In the genomic region with DNA sequence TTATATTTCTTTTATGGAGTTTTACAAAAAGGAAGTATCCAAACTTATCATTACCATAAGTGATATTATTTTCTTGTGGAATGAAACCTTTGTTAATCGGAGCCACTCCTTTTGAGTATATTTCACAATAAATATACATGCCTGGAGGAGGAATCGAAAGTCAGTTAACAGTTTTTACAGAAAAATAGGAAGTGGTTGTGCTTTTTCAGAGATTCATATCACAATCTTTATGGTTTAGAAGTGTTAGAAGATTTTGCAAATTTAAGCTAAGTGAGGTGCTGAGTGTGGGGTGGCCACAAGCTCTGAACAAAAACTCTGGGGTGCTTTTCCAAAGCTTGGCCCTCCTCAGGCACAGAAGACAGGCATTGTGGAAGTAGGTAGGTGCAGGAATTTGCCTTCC, we compare ENCODE assay signal across 30 mouse cellular contexts. TPM values are rescaled to one million over a fixed set of nuclear protein-coding genes. Genes with fewer than 3 reads are reported as not detected.
DNase-seq lines count a peak whose midpoint lies in the region; ATAC-seq and TF ChIP-seq lines count a peak whose summit lies in the region.
"Had no signal": no experiment of that assay in that cellular context is flagged by ENCODE, and none has a peak within 500 bp of the region (broad histone marks: within the 10 kb centered on the region; RNA-seq: fewer than 3 reads in every experiment).

No protein-coding gene starts in this region.

- H3K4me3 ChIP-seq in lung, postnatal 0 days (ENCODE audit: low read depth, low read length), result no peak overlapping the region
- H3K4me3 ChIP-seq in embryonic facial prominence, embryonic 10.5 days, result no peak overlapping the region
- no peak overlapping the region for H3K4me3 ChIP-seq in left cerebral cortex, adult 2 months
- H3K4me3 ChIP-seq: embryonic facial prominence, embryonic 15.5 days; limb, embryonic 12.5 days; liver, embryonic 15.5 days; midbrain, embryonic 12.5 days; neural tube, embryonic 15.5 days had no signal

- no peaks in the 10 kb centered on the region for H3K9me3 ChIP-seq in lung, postnatal 0 days (ENCODE audit: low read length)
- no peaks in the 10 kb centered on the region for H3K9me3 ChIP-seq in embryonic facial prominence, embryonic 10.5 days
- H3K9me3 ChIP-seq: embryonic facial prominence, embryonic 15.5 days; limb, embryonic 12.5 days; liver, embryonic 15.5 days; midbrain, embryonic 12.5 days; neural tube, embryonic 15.5 days had no signal

- H3K4me2 ChIP-seq in lung, postnatal 0 days (replicated peaks; ENCODE audit: low read depth, low read length), result no peak overlapping the region
- H3K4me2 ChIP-seq: embryonic facial prominence, embryonic 15.5 days; heart, embryonic 11.5 days; hindbrain, embryonic 14.5 days; limb, embryonic 12.5 days; liver, embryonic 15.5 days; midbrain, embryonic 12.5 days; neural tube, embryonic 15.5 days had no signal

- no peak for TF ChIP-seq CTCF in lung, postnatal 0 days (IDR thresholded peaks at IDR 0.05)
- no peak for TF ChIP-seq CTCF in left cerebral cortex, adult 2 months (IDR thresholded peaks at IDR 0.05)

- WGBS in lung, postnatal 0 days, result 77% methylated on average over 2 of the region's 2 CpGs
- WGBS in embryonic facial prominence, embryonic 10.5 days, result 89% methylated on average over 2 of the region's 2 CpGs

- TF ChIP-seq EP300 in lung, postnatal 0 days (IDR thresholded peaks at IDR 0.05), result no peak

- H3K36me3 ChIP-seq in lung, postnatal 0 days (ENCODE audit: insufficient read depth, low read length), result no peaks in the 10 kb centered on the region
- H3K36me3 ChIP-seq in embryonic facial prominence, embryonic 10.5 days (replicated peaks), result no peaks in the 10 kb centered on the region
- H3K36me3 ChIP-seq: embryonic facial prominence, embryonic 15.5 days; limb, embryonic 12.5 days; liver, embryonic 15.5 days; midbrain, embryonic 12.5 days; neural tube, embryonic 15.5 days had no signal

- no peaks in the 10 kb centered on the region for H3K27me3 ChIP-seq in lung, postnatal 0 days (replicated peaks; ENCODE audit: insufficient read depth, low read length)
- no peaks in the 10 kb centered on the region for H3K27me3 ChIP-seq in embryonic facial prominence, embryonic 10.5 days (replicated peaks; ENCODE audit: low read depth, poor library complexity, severe bottlenecking)
- H3K27me3 ChIP-seq: embryonic facial prominence, embryonic 15.5 days; limb, embryonic 12.5 days; liver, embryonic 15.5 days; midbrain, embryonic 12.5 days; neural tube, embryonic 15.5 days had no signal

- no peaks in the 10 kb centered on the region for H3K4me1 ChIP-seq in lung, postnatal 0 days (ENCODE audit: insufficient read depth, low read depth, low read length)
- no peaks in the 10 kb centered on the region for H3K4me1 ChIP-seq in embryonic facial prominence, embryonic 10.5 days
- H3K4me1 ChIP-seq: embryonic facial prominence, embryonic 15.5 days; limb, embryonic 12.5 days; liver, embryonic 15.5 days; midbrain, embryonic 12.5 days; neural tube, embryonic 15.5 days had no signal

- no peak overlapping the region for H3K27ac ChIP-seq in lung, postnatal 0 days (ENCODE audit: low read length)
- no peak overlapping the region for H3K27ac ChIP-seq in embryonic facial prominence, embryonic 10.5 days (replicated peaks)
- H3K27ac ChIP-seq in left cerebral cortex, adult 2 months, result no peak overlapping the region
- H3K27ac ChIP-seq: embryonic facial prominence, embryonic 15.5 days; hindbrain, embryonic 14.5 days; limb, embryonic 12.5 days; liver, embryonic 15.5 days; midbrain, embryonic 12.5 days; neural tube, embryonic 15.5 days had no signal

- peak; percentile 7 for DNase-seq in lung, postnatal 0 days (ENCODE audit: low spot score)
- DNase-seq in lung, postnatal 36 days, result no peak
- DNase-seq in CD4-positive, CD25-positive, alpha-beta regulatory T cell, adult 2 months (ENCODE audit: low read depth, low spot score), result peak; percentile 55
- no peak for DNase-seq in right cerebral cortex, postnatal 10 days (ENCODE audit: low spot score in 2 of 2)
- no peak for DNase-seq in embryonic facial prominence, embryonic 10.5 days (ENCODE audit: low spot score)
- no peak for DNase-seq in left cerebral cortex, adult 2 months (ENCODE audit: extremely low spot score in 1 of 2, low spot score in 2 of 2)
- DNase-seq: adrenal gland, adult 2 months; cerebellum, adult 9-11 months; embryo, embryonic 11 days; heart, postnatal 10 days; kidney, postnatal 4 days; layer of hippocampus, adult 9-11 months; lung, postnatal 14 days; right cerebral cortex, postnatal 25 days had no signal

- no peak overlapping the region for H3K9ac ChIP-seq in lung, postnatal 0 days (replicated peaks; ENCODE audit: low read depth)
- H3K9ac ChIP-seq: embryonic facial prominence, embryonic 15.5 days; hindbrain, embryonic 14.5 days; limb, embryonic 12.5 days; liver, embryonic 15.5 days; midbrain, embryonic 12.5 days; neural tube, embryonic 15.5 days had no signal

- no peak for ATAC-seq in lung, postnatal 0 days
- ATAC-seq in granulocyte monocyte progenitor cell, adult 5-6 weeks (replicated peaks; ENCODE audit: poor library complexity, severe bottlenecking), result peak; percentile 81
- ATAC-seq in monocyte, adult 5-6 weeks (replicated peaks; ENCODE audit: insufficient number of reproducible peaks, low FRiP score, low TSS enrichment, poor library complexity, severe bottlenecking), result peak; percentile 76
- ATAC-seq: forebrain, embryonic 16.5 days; intestine, embryonic 16.5 days had no signal

- intact Hi-C loops in left cerebral cortex, adult 2 months (cut with DNase I), result no loop called here

RNA-seq across cellular contexts. Expression of a gene that starts 3.9 kb away (rescaled TPM):
- 1.7 and 2.4 TPM in 2 replicates for polyA plus RNA-seq in lung, postnatal 0 days (2015; fragmentation: Nextera tagmentation; extraction: Ambion mirVana)
- total RNA-seq in granulocyte monocyte progenitor cell, adult 5-6 weeks (2014; fragmentation: Nextera tagmentation), result 2.2 and 2.3 TPM in 2 replicates
- total RNA-seq in granulocyte monocyte progenitor cell, adult 5-6 weeks (2017), result 0.10 and 2.6 TPM in 2 replicates
- total RNA-seq in monocyte, adult 5-6 weeks (2017), result 78.1 to 289 TPM (median 80.3 TPM) in 3 replicates
- polyA plus RNA-seq in embryonic facial prominence, embryonic 10.5 days (2016; fragmentation: Nextera tagmentation; extraction: Ambion mirVana), result not detected in 2 replicates
- under 1 TPM in 1 of 2 experiments, not detected in 1; 0.20 TPM for total RNA-seq in left cerebral cortex, adult 2 months (2021)
- total RNA-seq: gastrocnemius, adult 18-20 months; left cerebral cortex, postnatal 10 days had no signal
- polyA plus RNA-seq: embryonic facial prominence, embryonic 15.5 days; forebrain, embryonic 16.5 days; heart, embryonic 11.5 days; hindbrain, embryonic 14.5 days; kidney, embryonic 14.5 days; limb, embryonic 12.5 days; midbrain, embryonic 12.5 days; neural tube, embryonic 15.5 days had no signal

RNA-seq across cellular contexts. Expression of a gene that starts 21.9 kb away (rescaled TPM):
- 10.8 and 12.6 TPM in 2 replicates for polyA plus RNA-seq in lung, postnatal 0 days (2015; fragmentation: Nextera tagmentation; extraction: Ambion mirVana)
- total RNA-seq in granulocyte monocyte progenitor cell, adult 5-6 weeks (2014; fragmentation: Nextera tagmentation), result 271 and 272 TPM in 2 replicates
- 201 and 211 TPM in 2 replicates for total RNA-seq in granulocyte monocyte progenitor cell, adult 5-6 weeks (2017)
- total RNA-seq in monocyte, adult 5-6 weeks (2017), result 292 to 487 TPM (median 394 TPM) in 3 replicates
- 1.2 and 1.7 TPM in 2 replicates for polyA plus RNA-seq in embryonic facial prominence, embryonic 10.5 days (2016; fragmentation: Nextera tagmentation; extraction: Ambion mirVana)
- 1 to 10 TPM; 1.4 to 2.3 TPM for total RNA-seq in left cerebral cortex, adult 2 months (2021)

RNA-seq across cellular contexts. Expression of a gene that starts 38.5 kb away (rescaled TPM):
- polyA plus RNA-seq in lung, postnatal 0 days (2015; fragmentation: Nextera tagmentation; extraction: Ambion mirVana), result 0.14 and 0.20 TPM in 2 replicates
- total RNA-seq in granulocyte monocyte progenitor cell, adult 5-6 weeks (2014; fragmentation: Nextera tagmentation), result 4.9 and 9.0 TPM in 2 replicates
- 1.4 and 2.0 TPM in 2 replicates for total RNA-seq in granulocyte monocyte progenitor cell, adult 5-6 weeks (2017)
- 50.1 to 131 TPM (median 127 TPM) in 3 replicates for total RNA-seq in monocyte, adult 5-6 weeks (2017)
- polyA plus RNA-seq in embryonic facial prominence, embryonic 10.5 days (2016; fragmentation: Nextera tagmentation; extraction: Ambion mirVana), result not detected in 2 replicates
- 1 to 10 TPM; 1.3 to 1.5 TPM for total RNA-seq in left cerebral cortex, adult 2 months (2021)
- total RNA-seq: adrenal gland, adult 2 months; gastrocnemius, adult 18-20 months had no signal
- polyA plus RNA-seq: adrenal gland, adult 2 months; forebrain, embryonic 16.5 days; heart, embryonic 11.5 days; hindbrain, embryonic 14.5 days; intestine, embryonic 16.5 days; kidney, embryonic 14.5 days; limb, embryonic 12.5 days; midbrain, embryonic 12.5 days; neural tube, embryonic 15.5 days had no signal

RNA-seq across cellular contexts. Expression of a gene that starts 42.7 kb away (rescaled TPM):
- polyA plus RNA-seq in lung, postnatal 0 days (2015; fragmentation: Nextera tagmentation; extraction: Ambion mirVana), result 1.1 and 1.2 TPM in 2 replicates
- 11.5 and 20.2 TPM in 2 replicates for total RNA-seq in granulocyte monocyte progenitor cell, adult 5-6 weeks (2014; fragmentation: Nextera tagmentation)
- total RNA-seq in granulocyte monocyte progenitor cell, adult 5-6 weeks (2017), result 13.5 and 19.6 TPM in 2 replicates
- 52.0 to 109 TPM (median 89.6 TPM) in 3 replicates for total RNA-seq in monocyte, adult 5-6 weeks (2017)
- not detected in 2 replicates for polyA plus RNA-seq in embryonic facial prominence, embryonic 10.5 days (2016; fragmentation: Nextera tagmentation; extraction: Ambion mirVana)
- under 1 TPM in 1 of 2 experiments, not detected in 1; 0.34 TPM for total RNA-seq in left cerebral cortex, adult 2 months (2021)
- total RNA-seq: gastrocnemius, adult 18-20 months; gastrocnemius, postnatal 4 days; heart, postnatal 10 days; left cerebral cortex, postnatal 10 days had no signal
- polyA plus RNA-seq: forebrain, embryonic 16.5 days; heart, embryonic 11.5 days; limb, embryonic 12.5 days; testis, adult 2 months had no signal

Comparison
In these comparisons a context has a peak if more than half of its experiments do, and no peak if none do; other contexts are left out.
1. DNase-seq: peak in lung, postnatal 0 days (single experiment) and CD4-positive, CD25-positive, alpha-beta regulatory T cell, adult 2 months (single experiment); none in lung, postnatal 36 days (single experiment), right cerebral cortex, postnatal 10 days (0 of 2), embryonic facial prominence, embryonic 10.5 days (single experiment) and left cerebral cortex, adult 2 months (0 of 2).
2. RNA of a gene that starts 3.9 kb away (total RNA-seq): 78.1 to 289 TPM in monocyte, adult 5-6 weeks; 0.10 to 2.6 TPM in granulocyte monocyte progenitor cell, adult 5-6 weeks and 0.20 TPM in left cerebral cortex, adult 2 months; every median in the first group is over 10 times any median in the second.
3. RNA of a gene that starts 21.9 kb away (total RNA-seq): 292 to 487 TPM in monocyte, adult 5-6 weeks and 201 to 272 TPM in granulocyte monocyte progenitor cell, adult 5-6 weeks; 1.4 to 2.3 TPM in left cerebral cortex, adult 2 months; every median in the first group is over 10 times any median in the second.